In genomic region chr6:52246403-52246803, GRCm38 (mm10) we compare ENCODE assay signal across 11 mouse cellular contexts. TPM values are rescaled to one million over a fixed set of nuclear protein-coding genes. Genes with fewer than 3 reads are reported as not detected.
DNase-seq lines count a peak whose midpoint lies in the region; ATAC-seq lines count a peak whose summit lies in the region.
"Had no signal": no experiment of that assay in that cellular context is flagged by ENCODE, and none has a peak within 500 bp of the region (broad histone marks: within the 10 kb centered on the region; RNA-seq: fewer than 3 reads in every experiment).

No protein-coding gene starts in this region.

- no peak for DNase-seq in heart, postnatal 36 days
- peak; percentile 66 for DNase-seq in ZHBTc4 (ENCODE audit: low read depth, low spot score)
- DNase-seq in testis, postnatal 14 days (ENCODE audit: low spot score) = no peak
- no peak for DNase-seq in cerebellum, postnatal 4 days (ENCODE audit: low spot score in 2 of 2)
- no peak for DNase-seq in adrenal gland, postnatal 36 days

- peaks cover 6% of the 10 kb centered on the region; the same call in 1 of the 2 replicates for H3K4me1 ChIP-seq in heart, embryonic 13.5 days
- peaks cover 36% of the 10 kb centered on the region for H3K4me1 ChIP-seq in kidney, embryonic 16.5 days (ENCODE audit: insufficient read depth, low read length)
- peaks cover 4% of the 10 kb centered on the region for H3K4me1 ChIP-seq in neural tube, embryonic 13.5 days (replicated peaks)

- peak overlapping the region; percentile 2; the same call in 1 of the 2 replicates for H3K4me3 ChIP-seq in heart, embryonic 13.5 days
- peak overlapping the region; percentile 80 for H3K4me3 ChIP-seq in kidney, embryonic 16.5 days (ENCODE audit: low read length)
- H3K4me3 ChIP-seq in neural tube, embryonic 13.5 days = peak overlapping the region; percentile 38
- H3K4me3 ChIP-seq: hindbrain, embryonic 12.5 days had no signal

- intact Hi-C loops in heart, postnatal 36 days (cut with DNase I) = loop anchor here (5.0 kb wide), 1 partner anchor 1064 kb away; no protein-coding TSS in a partner anchor

- no peaks in the 10 kb centered on the region for H3K36me3 ChIP-seq in heart, embryonic 13.5 days
- H3K36me3 ChIP-seq in kidney, embryonic 16.5 days (ENCODE audit: insufficient read depth, low read length) = peaks cover 3% of the 10 kb centered on the region; the same call in 1 of the 2 replicates
- H3K36me3 ChIP-seq in neural tube, embryonic 13.5 days = no peaks in the 10 kb centered on the region
- H3K36me3 ChIP-seq: hindbrain, embryonic 12.5 days had no signal

- H3K27ac ChIP-seq in heart, embryonic 13.5 days (replicated peaks) = no peak overlapping the region
- peak overlapping the region; percentile 96 for H3K27ac ChIP-seq in kidney, embryonic 16.5 days (ENCODE audit: low read length)
- peak overlapping the region; percentile 78 for H3K27ac ChIP-seq in neural tube, embryonic 13.5 days (replicated peaks)
- H3K27ac ChIP-seq: hindbrain, embryonic 12.5 days had no signal

- H3K27me3 ChIP-seq in heart, embryonic 13.5 days (replicated peaks) = peaks cover 99% of the 10 kb centered on the region
- peaks cover 14% of the 10 kb centered on the region; the same call in 1 of the 2 replicates for H3K27me3 ChIP-seq in kidney, embryonic 16.5 days (ENCODE audit: insufficient read depth, low read length)
- peaks cover 98% of the 10 kb centered on the region for H3K27me3 ChIP-seq in neural tube, embryonic 13.5 days

- H3K4me2 ChIP-seq in heart, embryonic 13.5 days = no peak overlapping the region
- H3K4me2 ChIP-seq in kidney, embryonic 16.5 days (replicated peaks; ENCODE audit: low read depth, low read length) = peak overlapping the region; percentile 78
- H3K4me2 ChIP-seq in neural tube, embryonic 13.5 days = peak overlapping the region; percentile 49
- H3K4me2 ChIP-seq: hindbrain, embryonic 12.5 days had no signal

- H3K9me3 ChIP-seq in heart, embryonic 13.5 days = no peaks in the 10 kb centered on the region
- H3K9me3 ChIP-seq in kidney, embryonic 16.5 days (ENCODE audit: low read length) = no peaks in the 10 kb centered on the region
- H3K9me3 ChIP-seq in neural tube, embryonic 13.5 days = no peaks in the 10 kb centered on the region
- H3K9me3 ChIP-seq: hindbrain, embryonic 12.5 days had no signal

- no peak for ATAC-seq in heart, embryonic 13.5 days (ENCODE audit: extremely low read depth, insufficient number of reproducible peaks, low FRiP score, low TSS enrichment)
- ATAC-seq in kidney, embryonic 16.5 days (ENCODE audit: low FRiP score, low TSS enrichment) = 0 out of 2 replicates have a peak, but pooled peaks have one; percentile 21
- no peak for ATAC-seq in neural tube, embryonic 13.5 days (ENCODE audit: low read depth)

- under 1% methylated on average over 26 of the region's 26 CpGs for WGBS in heart, embryonic 13.5 days
- WGBS in kidney, embryonic 16.5 days = under 1% methylated on average over 26 of the region's 26 CpGs
- WGBS in neural tube, embryonic 13.5 days = under 1% methylated on average over 26 of the region's 26 CpGs

- no peak overlapping the region for H3K9ac ChIP-seq in heart, embryonic 13.5 days
- peak overlapping the region; percentile 98 for H3K9ac ChIP-seq in kidney, embryonic 16.5 days (replicated peaks; ENCODE audit: low read length)
- peak overlapping the region; percentile 71 for H3K9ac ChIP-seq in neural tube, embryonic 13.5 days
- H3K9ac ChIP-seq: hindbrain, embryonic 12.5 days had no signal

RNA-seq across cellular contexts. Expression of gene Hoxa11, which starts 0.8 kb away (rescaled TPM):
- not detected in 2 replicates for polyA plus RNA-seq in heart, embryonic 13.5 days (2015; fragmentation: Nextera tagmentation; extraction: Ambion mirVana)
- total RNA-seq in heart, postnatal 36 days (2021) = not detected
- polyA plus RNA-seq in kidney, embryonic 16.5 days (2015; fragmentation: Nextera tagmentation; extraction: Ambion mirVana) = 27.9 and 31.8 TPM in 2 replicates
- 4.7 and 5.7 TPM in 2 replicates for polyA plus RNA-seq in neural tube, embryonic 13.5 days (2015; fragmentation: Nextera tagmentation; extraction: Ambion mirVana)
- not detected for total RNA-seq in adrenal gland, postnatal 36 days (2021)
- total RNA-seq: left cerebral cortex, postnatal 25 days had no signal
- polyA plus RNA-seq: hindbrain, embryonic 12.5 days; stomach, embryonic 16.5 days had no signal

RNA-seq across cellular contexts. Expression of gene Hoxa10, which starts 5.7 kb away (rescaled TPM):
- polyA plus RNA-seq in heart, embryonic 13.5 days (2015; fragmentation: Nextera tagmentation; extraction: Ambion mirVana) = 0.09 TPM in 1 of 2 replicates, not detected in the other
- not detected for total RNA-seq in heart, postnatal 36 days (2021)
- 147 and 154 TPM in 2 replicates for polyA plus RNA-seq in kidney, embryonic 16.5 days (2015; fragmentation: Nextera tagmentation; extraction: Ambion mirVana)
- polyA plus RNA-seq in neural tube, embryonic 13.5 days (2015; fragmentation: Nextera tagmentation; extraction: Ambion mirVana) = 77.8 and 86.6 TPM in 2 replicates
- total RNA-seq in adrenal gland, postnatal 36 days (2021) = under 1 TPM; 0.20 to 0.30 TPM
- total RNA-seq: left cerebral cortex, postnatal 25 days had no signal
- polyA plus RNA-seq: hindbrain, embryonic 12.5 days had no signal

RNA-seq across cellular contexts. Expression of gene Hoxa13, which starts 14.3 kb away (rescaled TPM):
- polyA plus RNA-seq in heart, embryonic 13.5 days (2015; fragmentation: Nextera tagmentation; extraction: Ambion mirVana) = not detected in 2 replicates
- total RNA-seq in heart, postnatal 36 days (2021) = not detected
- 0.15 TPM in 2 replicates for polyA plus RNA-seq in kidney, embryonic 16.5 days (2015; fragmentation: Nextera tagmentation; extraction: Ambion mirVana)
- polyA plus RNA-seq in neural tube, embryonic 13.5 days (2015; fragmentation: Nextera tagmentation; extraction: Ambion mirVana) = 0.08 and 0.32 TPM in 2 replicates
- total RNA-seq in adrenal gland, postnatal 36 days (2021) = not detected
- total RNA-seq: left cerebral cortex, postnatal 25 days had no signal
- polyA plus RNA-seq: hindbrain, embryonic 12.5 days; stomach, embryonic 16.5 days had no signal

RNA-seq across cellular contexts. Expression of gene Hoxa9, which starts 15.5 kb away (rescaled TPM):
- polyA plus RNA-seq in heart, embryonic 13.5 days (2015; fragmentation: Nextera tagmentation; extraction: Ambion mirVana) = 0.10 and 0.17 TPM in 2 replicates
- total RNA-seq in heart, postnatal 36 days (2021) = not detected
- 56.6 and 56.8 TPM in 2 replicates for polyA plus RNA-seq in kidney, embryonic 16.5 days (2015; fragmentation: Nextera tagmentation; extraction: Ambion mirVana)
- 125 and 130 TPM in 2 replicates for polyA plus RNA-seq in neural tube, embryonic 13.5 days (2015; fragmentation: Nextera tagmentation; extraction: Ambion mirVana)
- 1 to 10 TPM in 1 of 2 experiments, under 1 TPM in 1; 0.56 to 1.3 TPM for total RNA-seq in adrenal gland, postnatal 36 days (2021)
- total RNA-seq: left cerebral cortex, postnatal 25 days had no signal

RNA-seq across cellular contexts. Expression of gene Hoxa7, which starts 24.7 kb away (rescaled TPM):
- polyA plus RNA-seq in heart, embryonic 13.5 days (2015; fragmentation: Nextera tagmentation; extraction: Ambion mirVana) = 0.46 and 0.59 TPM in 2 replicates
- under 1 TPM; 0.24 to 0.47 TPM for total RNA-seq in heart, postnatal 36 days (2021)
- polyA plus RNA-seq in kidney, embryonic 16.5 days (2015; fragmentation: Nextera tagmentation; extraction: Ambion mirVana) = 25.7 and 27.5 TPM in 2 replicates
- polyA plus RNA-seq in neural tube, embryonic 13.5 days (2015; fragmentation: Nextera tagmentation; extraction: Ambion mirVana) = 117 and 125 TPM in 2 replicates
- total RNA-seq in adrenal gland, postnatal 36 days (2021) = 10 to 100 TPM; 19.1 to 20.1 TPM
- total RNA-seq: left cerebral cortex, postnatal 25 days had no signal

Comparison
In these comparisons a context has a peak if more than half of its experiments do, and no peak if none do; other contexts are left out.
1. H3K4me3 ChIP-seq: peak in every context shown above with its lines; median percentile 80 in kidney, embryonic 16.5 days; 38 in neural tube, embryonic 13.5 days; 2 in heart, embryonic 13.5 days.
2. RNA of gene Hoxa10, which starts 5.7 kb away (polyA plus RNA-seq): 147 to 154 TPM in kidney, embryonic 16.5 days and 77.8 to 86.6 TPM in neural tube, embryonic 13.5 days; 0.09 TPM in heart, embryonic 13.5 days; every median in the first group is over 10 times any median in the second.